Mouse (Mus musculus): ENCODE results near the gene Ldlrad3. TPM values are rescaled to one million over a fixed set of nuclear protein-coding genes. Genes with fewer than 3 reads are reported as not detected.

The Ldlrad3 gene
- polyA plus RNA-seq, 1 experiment = 15.5 TPM

DNA sequence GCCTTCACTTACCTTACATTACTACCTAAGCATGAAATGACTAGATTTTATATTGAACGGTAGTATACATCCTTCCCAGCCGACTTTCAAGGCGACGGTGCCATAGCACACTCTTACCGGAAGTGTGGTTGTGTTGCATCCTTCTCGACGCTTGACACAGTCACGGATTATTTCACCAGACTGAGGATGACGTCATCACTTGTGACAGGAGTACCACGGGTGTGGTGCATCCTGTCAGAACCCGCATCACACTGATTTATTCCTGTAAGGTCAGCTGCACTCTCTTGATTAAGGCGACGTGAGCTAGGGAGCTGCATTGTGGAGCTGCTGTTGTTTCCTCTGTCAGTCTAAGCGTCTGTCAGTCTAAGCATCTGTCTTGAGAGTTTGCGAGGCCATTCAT lies 40.1 kb upstream of the Ldlrad3 start:
- H3K36me3 ChIP-seq (ENCODE audit: control insufficient read depth, insufficient read depth) = no peaks in the 10 kb centered on the region
- no peaks in the 10 kb centered on the region for H3K79me2 ChIP-seq (ENCODE audit: control insufficient read depth, insufficient read depth)
- H3ac ChIP-seq (ENCODE audit: control insufficient read depth, insufficient read length, low read depth) = no peak overlapping the region
- no peak overlapping the region for H3K4me3 ChIP-seq (ENCODE audit: insufficient read depth, poor library complexity, severe bottlenecking)
- H3K27me3 ChIP-seq (ENCODE audit: control insufficient read depth, insufficient read depth, insufficient read length) = no peaks in the 10 kb centered on the region
- TF ChIP-seq MYOG (IDR thresholded peaks at IDR 0.05; ENCODE audit: control insufficient read depth, extremely low read depth, insufficient read length) = no peak
- TF ChIP-seq CEBPB (IDR thresholded peaks at IDR 0.05; ENCODE audit: low read depth) = no peak
- no peak for TF ChIP-seq USF1 (IDR thresholded peaks at IDR 0.05; ENCODE audit: low read depth)
- no peak for TF ChIP-seq CTCF (IDR thresholded peaks at IDR 0.05; ENCODE audit: control insufficient read depth, insufficient read depth, insufficient read length)
- no peak for TF ChIP-seq MAX (IDR thresholded peaks at IDR 0.05)
- no peak for TF ChIP-seq MYOD1 (IDR thresholded peaks at IDR 0.05; ENCODE audit: control insufficient read depth, insufficient read length, low read depth)
- TF ChIP-seq FOSL1 (IDR thresholded peaks at IDR 0.05; ENCODE audit: insufficient read depth, low read length, poor library complexity, severe bottlenecking) = no peak
- no peaks in the 10 kb centered on the region for H3K79me3 ChIP-seq (ENCODE audit: low read depth)

DNA sequence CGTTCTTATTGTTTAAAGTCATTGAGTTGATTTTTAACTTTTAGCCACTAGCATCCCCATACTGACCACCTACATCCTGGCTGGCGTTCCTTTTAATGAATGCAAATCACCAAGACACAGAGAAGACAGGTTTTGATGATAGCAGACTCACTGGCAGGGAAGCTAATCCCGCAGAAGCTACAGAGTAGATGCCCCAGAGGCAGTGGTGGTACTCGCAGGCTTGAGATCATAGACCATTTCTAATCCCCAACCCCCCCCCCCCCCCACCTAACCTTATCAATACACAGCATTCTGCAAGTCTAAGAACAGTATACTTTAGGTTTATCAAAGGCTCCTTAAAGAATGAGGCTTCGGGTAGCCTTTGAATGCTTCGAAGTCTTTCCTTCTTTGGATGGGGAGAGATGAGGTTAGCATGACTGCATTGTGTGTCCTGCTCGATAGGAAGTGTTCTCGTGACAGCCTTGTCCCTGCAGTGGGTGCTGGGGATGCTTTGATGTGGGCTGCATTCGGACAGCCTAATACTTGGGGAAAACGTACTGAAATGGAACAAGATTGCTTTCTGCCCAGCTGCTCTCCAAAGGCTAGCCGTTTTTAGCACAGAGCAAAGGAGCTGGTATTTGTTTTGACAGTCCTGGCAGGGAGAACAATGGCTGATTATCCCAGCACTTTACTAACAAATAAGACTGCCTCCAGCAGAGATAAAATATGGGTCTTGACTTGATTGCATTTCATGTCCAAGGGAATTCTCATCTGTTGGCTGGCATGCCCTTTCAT lies 37.4 kb upstream of the Ldlrad3 start:
- H3K79me3 ChIP-seq (ENCODE audit: low read depth) = no peaks in the 10 kb centered on the region
- H3K4me3 ChIP-seq (ENCODE audit: insufficient read depth, poor library complexity, severe bottlenecking) = no peak overlapping the region
- H3K27me3 ChIP-seq (ENCODE audit: control insufficient read depth, insufficient read depth, insufficient read length) = no peaks in the 10 kb centered on the region
- no peaks in the 10 kb centered on the region for H3K79me2 ChIP-seq (ENCODE audit: control insufficient read depth, insufficient read depth)
- TF ChIP-seq FOSL1 (IDR thresholded peaks at IDR 0.05; ENCODE audit: insufficient read depth, low read length, poor library complexity, severe bottlenecking) (no peak), CEBPB (IDR thresholded peaks at IDR 0.05; ENCODE audit: low read depth) (no peak)
- H3K36me3 ChIP-seq (ENCODE audit: control insufficient read depth, insufficient read depth) = no peaks in the 10 kb centered on the region
- H3ac ChIP-seq (ENCODE audit: control insufficient read depth, insufficient read length, low read depth) = no peak overlapping the region

DNA sequence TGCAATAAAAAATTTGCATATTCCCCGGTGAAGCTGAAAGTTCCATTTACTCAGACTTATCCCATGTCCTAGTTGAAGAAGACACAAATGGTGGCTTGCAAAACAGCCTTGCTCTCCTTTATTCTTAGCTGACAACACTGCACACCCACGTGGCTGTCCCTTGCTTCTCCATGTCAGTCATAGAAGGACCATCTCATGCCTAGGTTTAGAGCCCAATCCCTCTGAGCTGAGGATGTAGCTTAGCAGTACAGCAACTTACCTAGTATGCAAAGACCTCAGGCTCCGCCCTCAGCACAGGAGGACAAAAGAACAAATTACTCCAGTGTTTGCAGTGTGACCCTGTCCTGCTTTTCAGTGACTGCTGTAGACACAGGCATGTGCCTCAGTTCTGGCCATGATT lies 36.6 kb upstream of the Ldlrad3 start:
- H3ac ChIP-seq (ENCODE audit: control insufficient read depth, insufficient read length, low read depth) = no peak overlapping the region
- no peaks in the 10 kb centered on the region for H3K79me2 ChIP-seq (ENCODE audit: control insufficient read depth, insufficient read depth)
- no peaks in the 10 kb centered on the region for H3K36me3 ChIP-seq (ENCODE audit: control insufficient read depth, insufficient read depth)
- no peak overlapping the region for H3K4me3 ChIP-seq (ENCODE audit: insufficient read depth, poor library complexity, severe bottlenecking)
- H3K79me3 ChIP-seq (ENCODE audit: low read depth) = no peaks in the 10 kb centered on the region
- TF ChIP-seq USF1 (IDR thresholded peaks at IDR 0.05; ENCODE audit: low read depth) (no peak), CTCF (IDR thresholded peaks at IDR 0.05; ENCODE audit: control insufficient read depth, insufficient read depth, insufficient read length) (no peak), MAX (IDR thresholded peaks at IDR 0.05) (no peak), CEBPB (IDR thresholded peaks at IDR 0.05; ENCODE audit: low read depth) (no peak), MYOD1 (IDR thresholded peaks at IDR 0.05; ENCODE audit: control insufficient read depth, insufficient read length, low read depth) (no peak), FOSL1 (IDR thresholded peaks at IDR 0.05; ENCODE audit: insufficient read depth, low read length, poor library complexity, severe bottlenecking) (no peak), MYOG (IDR thresholded peaks at IDR 0.05; ENCODE audit: control insufficient read depth, extremely low read depth, insufficient read length) (no peak)
- H3K27me3 ChIP-seq (ENCODE audit: control insufficient read depth, insufficient read depth, insufficient read length) = no peaks in the 10 kb centered on the region

DNA sequence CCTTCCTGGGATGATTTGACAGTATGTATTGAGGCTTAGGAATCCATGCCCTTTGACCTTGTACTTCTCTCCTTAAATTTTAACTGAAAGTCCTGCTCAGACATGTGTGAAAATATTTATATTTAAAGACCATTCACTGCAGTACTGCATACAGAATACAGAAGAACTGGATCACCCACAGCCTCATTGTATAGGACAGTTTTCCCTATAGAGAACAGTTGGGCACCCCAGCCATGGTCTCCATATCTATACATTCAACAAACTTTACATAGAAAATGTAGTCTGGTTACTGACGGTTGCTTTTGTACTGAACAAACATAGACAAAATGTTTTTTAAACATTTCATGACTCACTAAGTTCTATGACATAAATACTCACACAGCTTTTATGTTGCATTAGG lies 30.6 kb upstream of the Ldlrad3 start:
- H3K4me3 ChIP-seq (ENCODE audit: insufficient read depth, poor library complexity, severe bottlenecking) = no peak overlapping the region
- H3ac ChIP-seq (ENCODE audit: control insufficient read depth, insufficient read length, low read depth) = no peak overlapping the region
- no peaks in the 10 kb centered on the region for H3K36me3 ChIP-seq (ENCODE audit: control insufficient read depth, insufficient read depth)
- no peaks in the 10 kb centered on the region for H3K79me2 ChIP-seq (ENCODE audit: control insufficient read depth, insufficient read depth)
- no peaks in the 10 kb centered on the region for H3K27me3 ChIP-seq (ENCODE audit: control insufficient read depth, insufficient read depth, insufficient read length)
- TF ChIP-seq MYOD1 (IDR thresholded peaks at IDR 0.05; ENCODE audit: control insufficient read depth, insufficient read length, low read depth) = no peak
- TF ChIP-seq CTCF (IDR thresholded peaks at IDR 0.05; ENCODE audit: control insufficient read depth, insufficient read depth, insufficient read length) = no peak
- no peak for TF ChIP-seq CEBPB (IDR thresholded peaks at IDR 0.05; ENCODE audit: low read depth)
- TF ChIP-seq FOSL1 (IDR thresholded peaks at IDR 0.05; ENCODE audit: insufficient read depth, low read length, poor library complexity, severe bottlenecking) = no peak
- no peak for TF ChIP-seq MAX (IDR thresholded peaks at IDR 0.05)
- TF ChIP-seq USF1 (IDR thresholded peaks at IDR 0.05; ENCODE audit: low read depth) = no peak
- TF ChIP-seq MYOG (IDR thresholded peaks at IDR 0.05; ENCODE audit: control insufficient read depth, extremely low read depth, insufficient read length) = no peak
- no peaks in the 10 kb centered on the region for H3K79me3 ChIP-seq (ENCODE audit: low read depth)

DNA sequence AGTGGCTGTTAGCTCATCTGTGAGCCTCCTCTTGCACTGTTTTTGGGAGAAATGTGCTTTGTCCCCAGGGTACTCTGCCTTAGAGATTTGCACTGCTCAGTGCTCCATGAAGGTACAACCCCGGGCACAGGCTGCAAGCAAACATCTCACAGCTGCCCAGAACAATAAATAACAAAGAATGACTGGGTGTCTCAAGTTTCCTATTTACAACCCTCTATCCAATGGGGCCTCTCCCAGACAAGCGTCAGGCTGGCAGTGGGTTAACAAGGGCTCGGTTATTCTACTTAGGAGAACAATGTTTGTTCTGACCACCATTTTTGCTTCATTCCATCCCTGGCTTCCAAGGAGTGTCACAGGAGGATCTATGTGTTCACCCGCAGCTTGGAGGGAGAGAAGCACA lies 25.9 kb upstream of the Ldlrad3 start:
- no peaks in the 10 kb centered on the region for H3K79me3 ChIP-seq (ENCODE audit: low read depth)
- H3K4me3 ChIP-seq (ENCODE audit: insufficient read depth, poor library complexity, severe bottlenecking) = no peak overlapping the region
- H3K36me3 ChIP-seq (ENCODE audit: control insufficient read depth, insufficient read depth) = no peaks in the 10 kb centered on the region
- TF ChIP-seq USF1 (IDR thresholded peaks at IDR 0.05; ENCODE audit: low read depth) = no peak
- TF ChIP-seq MYOG (IDR thresholded peaks at IDR 0.05; ENCODE audit: control insufficient read depth, extremely low read depth, insufficient read length) = no peak
- no peak for TF ChIP-seq CTCF (IDR thresholded peaks at IDR 0.05; ENCODE audit: control insufficient read depth, insufficient read depth, insufficient read length)
- no peak for TF ChIP-seq MYOD1 (IDR thresholded peaks at IDR 0.05; ENCODE audit: control insufficient read depth, insufficient read length, low read depth)
- TF ChIP-seq MAX (IDR thresholded peaks at IDR 0.05) = no peak
- TF ChIP-seq CEBPB (IDR thresholded peaks at IDR 0.05; ENCODE audit: low read depth) = no peak
- no peak for TF ChIP-seq FOSL1 (IDR thresholded peaks at IDR 0.05; ENCODE audit: insufficient read depth, low read length, poor library complexity, severe bottlenecking)
- H3K79me2 ChIP-seq (ENCODE audit: control insufficient read depth, insufficient read depth) = no peaks in the 10 kb centered on the region
- no peak overlapping the region for H3ac ChIP-seq (ENCODE audit: control insufficient read depth, insufficient read length, low read depth)
- peaks cover 3% of the 10 kb centered on the region for H3K27me3 ChIP-seq (ENCODE audit: control insufficient read depth, insufficient read depth, insufficient read length)
